Mouse (Mus musculus): Measurements from ENCODE around the gene Gm17720.
"Not testable (repeated sequence)": the region's sequence is repeated elsewhere in the genome, so short reads cannot be mapped to it uniquely, and the experiment has no call there.

The Gm17720 gene

DNA sequence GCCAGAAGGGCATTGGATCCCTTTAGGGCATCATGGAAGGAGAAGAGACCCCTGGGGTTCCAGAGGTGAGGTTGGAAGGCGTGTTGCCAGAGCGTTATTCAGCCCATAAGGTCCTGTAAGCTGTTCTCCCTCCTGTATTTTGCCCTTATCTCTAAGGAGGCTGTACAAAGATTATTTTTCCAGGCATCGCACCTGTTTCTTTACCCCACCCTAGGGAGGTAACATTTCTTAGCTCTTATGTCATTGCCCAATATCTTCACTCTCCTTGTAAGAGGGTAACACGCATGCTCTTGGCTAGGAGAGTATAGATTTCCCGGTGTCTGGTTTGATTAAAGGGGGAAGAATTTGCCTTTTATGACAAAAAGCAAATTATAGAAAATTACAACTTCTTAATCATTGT, 62.9 kb downstream of the Gm17720 start, which contains the start of gene Chst4:
Gene Chst4 (minus strand): TSS at position 82 of the 400 bp plus-strand sequence.
- DNase-seq (ENCODE audit: low read depth): no peak

DNA sequence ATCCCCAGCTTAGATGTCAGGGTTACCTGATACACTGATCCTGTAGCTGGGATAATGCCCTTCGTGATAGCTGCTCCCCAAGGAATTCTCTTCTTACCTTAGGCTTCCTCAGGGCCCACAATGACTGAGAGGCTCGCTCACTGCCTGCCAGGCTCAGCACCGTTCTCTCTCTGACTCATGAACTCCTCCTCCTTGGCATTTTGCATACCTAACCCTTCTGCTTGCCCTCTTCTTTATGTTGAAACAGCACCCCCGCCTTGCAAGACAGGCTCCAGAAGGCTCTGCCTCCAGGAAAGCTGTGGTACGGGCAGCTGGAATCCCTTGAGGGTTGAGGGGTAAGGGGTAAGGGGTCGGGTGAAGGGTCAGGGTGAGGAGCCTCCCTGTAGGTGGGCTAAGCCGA, 63.3 kb downstream of the Gm17720 start:
- DNase-seq (ENCODE audit: low read depth): no peak

DNA sequence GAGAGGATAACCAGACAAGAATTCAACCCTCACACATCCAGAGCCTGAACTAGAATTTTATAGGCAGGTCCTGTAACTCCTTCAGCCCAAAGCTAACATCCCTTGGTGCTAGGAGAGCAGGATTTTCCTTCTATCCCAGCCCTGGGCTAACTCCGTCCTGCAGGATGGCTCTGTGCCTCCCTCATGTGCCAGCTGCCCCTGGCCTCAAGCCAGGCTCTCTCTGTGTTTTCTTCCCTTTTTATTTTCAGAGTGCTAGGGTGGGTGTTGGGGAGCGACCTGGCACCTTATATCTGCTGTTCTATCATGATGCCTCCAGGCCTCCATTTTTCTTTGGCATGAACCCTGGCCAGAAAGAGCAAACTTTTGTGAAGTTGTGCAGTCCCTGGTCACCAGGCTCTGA, 66.4 kb downstream of the Gm17720 start:
- no peak for DNase-seq (ENCODE audit: low read depth)

DNA sequence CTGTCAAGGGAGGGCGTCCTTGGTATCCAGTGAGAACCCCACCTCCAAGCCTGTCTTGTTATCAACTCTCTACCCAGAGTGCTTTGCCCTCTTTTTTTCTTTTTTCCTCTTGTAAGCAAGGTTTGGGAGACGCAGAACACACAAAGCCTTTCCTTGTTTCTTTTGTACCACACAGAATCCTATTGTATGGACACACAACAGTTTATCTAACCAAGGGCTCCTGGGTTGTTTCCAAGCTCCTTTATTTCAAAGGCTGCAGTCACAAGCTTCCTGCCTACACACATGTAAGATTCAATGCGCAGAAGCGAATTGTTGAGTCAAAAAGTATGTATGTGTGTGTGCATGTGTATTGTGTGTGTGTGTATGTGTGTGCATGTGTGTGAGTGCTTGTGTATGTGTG, 68.2 kb downstream of the Gm17720 start:
- no peak for DNase-seq (ENCODE audit: low read depth)

DNA sequence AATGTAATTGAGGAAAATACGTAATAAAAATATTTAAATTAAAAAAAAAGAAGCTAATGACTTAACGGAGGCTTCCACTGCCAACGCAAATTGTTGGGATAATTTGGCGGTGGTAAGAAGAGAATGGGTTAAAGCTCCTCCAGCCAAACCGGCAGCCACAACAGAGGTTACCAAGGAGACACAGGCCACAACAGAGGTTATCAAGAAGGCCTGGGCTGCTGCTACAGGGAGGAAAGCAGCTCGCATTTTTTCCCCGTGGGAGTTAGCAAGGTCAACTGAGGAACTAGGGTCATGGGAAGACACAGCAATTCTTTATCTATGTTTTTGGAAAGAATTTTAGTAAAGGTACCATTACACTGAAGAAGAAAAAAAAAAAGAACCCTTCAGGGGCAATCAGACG, 68.8 kb downstream of the Gm17720 start:
- not testable (repeated sequence) for DNase-seq (ENCODE audit: low read depth)

Data from 416B (cell line).